Mouse (Mus musculus) frontal cortex, postnatal 14 days (tissue): ENCODE measurements around the gene Tff2.

ENCODE experiments used
- DNase-seq, 2 experiments: peaks; one replicate each; pipeline ENCODE4 v3.0.0; 2022; ENCODE audit warnings: low spot score in 2 of 2

Tff2 gene

GRCm38 (mm10) chr17:31144040-31145037 is at the start of gene Tff2:
TSS of gene Tff2 (minus strand) at chr17:31144282.
- DNase-seq = no peak

- DNase-seq = no peak
These were observed 49.3 kb upstream of the Tff2 start for GRCm38 (mm10) chr17:31193360-31193759.

GRCm38 (mm10) chr17:31192663-31193062 is 48.6 kb upstream of the Tff2 start:
- DNase-seq = no peak

GRCm38 (mm10) chr17:31191825-31192224 is 47.7 kb upstream of the Tff2 start:
- no peak for DNase-seq

GRCm38 (mm10) chr17:31187370-31187769 is 43.3 kb upstream of the Tff2 start:
- peak; percentile 37 to 61 for DNase-seq

- DNase-seq = no peak
These were observed 40.3 kb upstream of the Tff2 start for GRCm38 (mm10) chr17:31184269-31184990.

GRCm38 (mm10) chr17:31183180-31183974 is 39.3 kb upstream of the Tff2 start:
- no peak for DNase-seq

GRCm38 (mm10) chr17:31181490-31181889 is 37.4 kb upstream of the Tff2 start:
- DNase-seq = no peak

GRCm38 (mm10) chr17:31176321-31176720 is 32.2 kb upstream of the Tff2 start:
- no peak for DNase-seq

- no peak for DNase-seq
These were observed 25.7 kb upstream of the Tff2 start for GRCm38 (mm10) chr17:31169796-31170195.

- no peak for DNase-seq
These were observed 21.0 kb upstream of the Tff2 start, which contains the start of gene Tff1 for GRCm38 (mm10) chr17:31165127-31165526. TSS of gene Tff1 (minus strand) at chr17:31165277.

GRCm38 (mm10) chr17:31163821-31164220 is 19.7 kb upstream of the Tff2 start:
- DNase-seq = no peak

- DNase-seq = no peak
These were observed 18.5 kb upstream of the Tff2 start for GRCm38 (mm10) chr17:31162607-31163006.

- DNase-seq = no peak
These were observed 16.2 kb upstream of the Tff2 start for GRCm38 (mm10) chr17:31160291-31160690.

- no peak for DNase-seq
These were observed 13.8 kb upstream of the Tff2 start for GRCm38 (mm10) chr17:31157921-31158320.

- no peak for DNase-seq
These were observed 9.7 kb upstream of the Tff2 start for GRCm38 (mm10) chr17:31153785-31154184.

GRCm38 (mm10) chr17:31152966-31153499 is 9.0 kb upstream of the Tff2 start:
- DNase-seq = no peak

GRCm38 (mm10) chr17:31152512-31152911 is 8.4 kb upstream of the Tff2 start:
- DNase-seq = no peak

GRCm38 (mm10) chr17:31145998-31146397 is 1.9 kb upstream of the Tff2 start:
- DNase-seq = no peak

- DNase-seq = no peak
These were observed 2.0 kb downstream of the Tff2 start for GRCm38 (mm10) chr17:31142116-31142515.

- DNase-seq = peak in 1 of 2 experiments; percentile 45
These were observed 5.7 kb downstream of the Tff2 start for GRCm38 (mm10) chr17:31138398-31138797.
